In the genomic region with DNA sequence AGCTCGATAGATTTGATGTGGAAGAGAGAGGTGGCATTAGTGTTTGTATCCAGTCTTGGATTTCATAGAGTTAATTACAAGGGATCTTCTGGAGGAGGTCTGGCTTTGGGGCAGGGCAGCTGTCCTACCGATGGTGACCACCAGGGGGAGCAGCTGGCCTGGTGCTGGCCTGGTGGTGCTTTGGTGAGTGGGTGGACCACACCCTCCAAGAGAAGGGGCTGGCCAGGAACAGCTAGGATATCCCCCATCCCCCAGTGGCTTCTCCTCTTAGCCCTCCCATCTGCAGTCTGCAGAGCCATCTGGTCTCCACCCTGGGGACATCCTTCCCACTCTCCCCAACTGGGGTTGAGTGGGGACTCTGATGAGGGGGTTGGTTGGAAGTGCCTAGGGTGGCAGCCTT, we compare ENCODE assay signal across 9 mouse cellular contexts. TPM values are rescaled to one million over a fixed set of nuclear protein-coding genes. Genes with fewer than 3 reads are reported as not detected.
DNase-seq lines count a peak whose midpoint lies in the region; ATAC-seq and TF ChIP-seq lines count a peak whose summit lies in the region.
"Had no signal": no experiment of that assay in that cellular context is flagged by ENCODE, and none has a peak within 500 bp of the region (broad histone marks: within the 10 kb centered on the region; RNA-seq: fewer than 3 reads in every experiment).

Gene Lgi4, plus strand, starts transcription at position 235 of the 400 bp plus-strand sequence.

- no peak within 1 kb of the TSS for H3K4me2 ChIP-seq in liver, embryonic 13.5 days
- no peak within 1 kb of the TSS for H3K4me2 ChIP-seq in neural tube, embryonic 14.5 days (ENCODE audit: low read depth, low read length)
- H3K4me2 ChIP-seq: heart, embryonic 13.5 days had no signal

- peak; percentile 97 for TF ChIP-seq CTCF in E14TG2a.4 (conservative IDR thresholded peaks at IDR 0.05; ENCODE audit: low read length)
- TF ChIP-seq CTCF in brain, embryonic 14.5 days (IDR thresholded peaks at IDR 0.05; ENCODE audit: borderline replicate concordance, extremely low read depth, insufficient read depth, insufficient read length): peak; percentile 89

- peaks cover 24% of the 10 kb centered on the region for H3K4me1 ChIP-seq in E14TG2a.4 (replicated peaks; ENCODE audit: low read depth, low read length)
- peaks cover 32% of the 10 kb centered on the region for H3K4me1 ChIP-seq in forebrain, embryonic 10.5 days
- H3K4me1 ChIP-seq in liver, embryonic 13.5 days (replicated peaks): peaks cover 12% of the 10 kb centered on the region; the same call in 1 of the 2 replicates
- no peaks in the 10 kb centered on the region for H3K4me1 ChIP-seq in neural tube, embryonic 14.5 days (ENCODE audit: control insufficient read depth, insufficient read depth, low read length)

- H3K9me3 ChIP-seq in E14TG2a.4 (ENCODE audit: low read length): no peaks in the 10 kb centered on the region
- no peaks in the 10 kb centered on the region for H3K9me3 ChIP-seq in forebrain, embryonic 10.5 days
- H3K9me3 ChIP-seq in liver, embryonic 13.5 days (replicated peaks): no peaks in the 10 kb centered on the region
- H3K9me3 ChIP-seq in neural tube, embryonic 14.5 days (ENCODE audit: control insufficient read depth, low read length): no peaks in the 10 kb centered on the region
- H3K9me3 ChIP-seq: heart, embryonic 13.5 days had no signal

- intact Hi-C loops in heart, postnatal 14 days (cut with DNase I): loop anchor here (1.0 to 5.0 kb wide), 3 partner anchors 19 to 113 kb away; no protein-coding TSS in a partner anchor

- H3K36me3 ChIP-seq in E14TG2a.4 (ENCODE audit: insufficient read depth, low read length): no peaks in the 10 kb centered on the region
- H3K36me3 ChIP-seq in forebrain, embryonic 10.5 days (replicated peaks): no peaks in the 10 kb centered on the region
- no peaks in the 10 kb centered on the region for H3K36me3 ChIP-seq in liver, embryonic 13.5 days
- no peaks in the 10 kb centered on the region for H3K36me3 ChIP-seq in neural tube, embryonic 14.5 days (ENCODE audit: control insufficient read depth, insufficient read depth, low read length)
- H3K36me3 ChIP-seq: heart, embryonic 13.5 days had no signal

- no peak for ATAC-seq in liver, embryonic 13.5 days (ENCODE audit: low read depth)
- ATAC-seq in neural tube, embryonic 14.5 days (ENCODE audit: low read depth): peak; percentile 74; the same call in 1 of the 2 replicates

- TF ChIP-seq POLR2A in brain, embryonic 14.5 days (IDR thresholded peaks at IDR 0.05; ENCODE audit: borderline replicate concordance, extremely low read depth, insufficient read depth, insufficient read length, poor library complexity, severe bottlenecking): no peak

- H3K9ac ChIP-seq in liver, embryonic 13.5 days: no peak within 1 kb of the TSS
- H3K9ac ChIP-seq in neural tube, embryonic 14.5 days (replicated peaks; ENCODE audit: low read depth, low read length): no peak within 1 kb of the TSS
- H3K9ac ChIP-seq: heart, embryonic 13.5 days had no signal

- no peak within 1 kb of the TSS for H3K4me3 ChIP-seq in E14TG2a.4 (replicated peaks; ENCODE audit: low read length)
- H3K4me3 ChIP-seq in forebrain, embryonic 10.5 days: no peak within 1 kb of the TSS
- no peak within 1 kb of the TSS for H3K4me3 ChIP-seq in liver, embryonic 13.5 days (replicated peaks)
- no peak within 1 kb of the TSS for H3K4me3 ChIP-seq in neural tube, embryonic 14.5 days (ENCODE audit: low read depth, low read length)
- H3K4me3 ChIP-seq: heart, embryonic 13.5 days had no signal

- DNase-seq in brain, embryonic 14.5 days (ENCODE audit: low read depth): peak; percentile 69
- peak; percentile 81 for DNase-seq in forebrain, embryonic 10.5 days (ENCODE audit: extremely low spot score, low spot score)
- peak; percentile 92 to 96 for DNase-seq in heart, postnatal 14 days
- DNase-seq in kidney, postnatal 36 days: peak; percentile 72 to 90
- DNase-seq in liver, embryonic 13.5 days: peak; percentile 37
- peak; percentile 79 for DNase-seq in testis, postnatal 14 days (ENCODE audit: low spot score)

- peaks cover 38% of the 10 kb centered on the region for H3K27me3 ChIP-seq in E14TG2a.4 (ENCODE audit: insufficient read depth, low read length)
- peaks cover 16% of the 10 kb centered on the region for H3K27me3 ChIP-seq in forebrain, embryonic 10.5 days (ENCODE audit: poor library complexity, severe bottlenecking)
- H3K27me3 ChIP-seq in liver, embryonic 13.5 days: peaks cover under 1% of the 10 kb centered on the region; the same call in 1 of the 2 replicates
- H3K27me3 ChIP-seq in neural tube, embryonic 14.5 days (ENCODE audit: control insufficient read depth, insufficient read depth, low read length): 0 out of 2 replicates have a peak, but pooled peaks cover 2% of the 10 kb centered on the region
- H3K27me3 ChIP-seq: heart, embryonic 13.5 days had no signal

- WGBS in forebrain, embryonic 10.5 days: 8% methylated on average over 2 of the region's 2 CpGs
- WGBS in liver, embryonic 13.5 days (ENCODE audit: insufficient replicate concordance): 3% methylated on average over 2 of the region's 2 CpGs
- WGBS in neural tube, embryonic 14.5 days: 8% methylated on average over 2 of the region's 2 CpGs

- peak within 1 kb of the TSS; percentile 57 for H3K27ac ChIP-seq in forebrain, embryonic 10.5 days
- no peak within 1 kb of the TSS for H3K27ac ChIP-seq in liver, embryonic 13.5 days
- H3K27ac ChIP-seq in neural tube, embryonic 14.5 days (ENCODE audit: low read depth, low read length): no peak within 1 kb of the TSS
- H3K27ac ChIP-seq: heart, embryonic 13.5 days had no signal

RNA-seq across cellular contexts. Expression of gene Lgi4, which starts in this region (rescaled TPM):
- polyA plus RNA-seq in brain, embryonic 14.5 days (2012; rRNA removed): 0.74 and 0.79 TPM in 2 replicates
- polyA plus RNA-seq in forebrain, embryonic 10.5 days (2016; fragmentation: Nextera tagmentation; extraction: Ambion mirVana): 0.58 and 0.68 TPM in 2 replicates
- total RNA-seq in heart, postnatal 14 days (2021): 1 to 10 TPM; 2.8 to 3.5 TPM
- polyA plus RNA-seq in liver, embryonic 13.5 days (2015; fragmentation: Nextera tagmentation; extraction: Ambion mirVana): 0.07 and 0.13 TPM in 2 replicates
- polyA plus RNA-seq in neural tube, embryonic 14.5 days (2014; fragmentation: Nextera tagmentation; extraction: Ambion mirVana): 1.1 TPM in 1 of 2 replicates, not detected in the other

Comparison
In these comparisons a context has a peak if more than half of its experiments do, and no peak if none do; other contexts are left out.
1. Peak in DNase-seq in brain, embryonic 14.5 days; RNA of the gene not detected or under 1 TPM.
2. Peak in DNase-seq and H3K27ac ChIP-seq in forebrain, embryonic 10.5 days; RNA of the gene not detected or under 1 TPM.
3. Peak in DNase-seq in liver, embryonic 13.5 days; RNA of the gene not detected or under 1 TPM.
4. DNase-seq: peak in every context shown above with its lines; median percentile 94 in heart, postnatal 14 days; 81 in forebrain, embryonic 10.5 days; 81 in kidney, postnatal 36 days; 79 in testis, postnatal 14 days; 69 in brain, embryonic 14.5 days; 37 in liver, embryonic 13.5 days.